Mouse (Mus musculus): ENCODE measurements around the gene Rpp21.

DNA sequence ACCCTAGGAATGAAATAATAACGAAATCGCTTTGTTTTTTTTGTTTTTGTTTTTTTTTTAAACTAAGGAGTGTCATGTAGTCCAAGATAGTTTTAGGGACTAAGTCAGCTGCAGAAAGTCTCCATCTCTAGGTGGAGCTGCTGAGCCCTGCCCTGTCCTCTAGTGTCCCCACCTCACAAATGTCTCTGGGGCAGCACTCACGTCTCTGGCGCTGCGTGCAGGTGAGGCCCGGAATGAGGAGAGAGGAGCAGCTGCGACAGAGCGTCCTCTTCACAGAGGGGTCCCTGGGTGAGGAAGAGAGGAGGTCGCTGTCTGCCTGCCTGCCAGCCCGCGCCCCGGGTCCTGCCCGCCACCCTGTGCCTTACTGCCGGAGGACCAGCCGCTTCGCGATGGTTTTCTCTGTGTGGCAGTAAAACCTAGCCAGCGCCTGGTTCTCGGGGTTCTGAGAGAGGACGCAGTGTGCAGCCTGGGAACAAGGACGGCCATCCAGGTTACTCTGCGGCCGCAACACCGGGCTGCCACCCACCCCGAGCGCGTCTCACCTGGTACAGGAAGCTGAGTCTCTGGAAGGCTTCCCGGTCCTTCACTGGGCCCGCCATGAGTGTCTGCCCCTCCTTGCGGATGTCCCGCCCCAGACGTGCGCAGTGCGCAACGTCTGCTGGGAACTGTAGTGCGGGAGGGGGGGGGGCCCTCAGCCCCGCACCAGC lies 475 bp downstream of the Rpp21 start:
- TF ChIP-seq GATA1 (IDR thresholded peaks at IDR 0.05; ENCODE audit: low read length) (no peak), TAL1 (IDR thresholded peaks at IDR 0.05; ENCODE audit: low read length) (no peak)
